Mouse (Mus musculus): ENCODE results near the gene Coa4.

The Coa4 gene

DNA sequence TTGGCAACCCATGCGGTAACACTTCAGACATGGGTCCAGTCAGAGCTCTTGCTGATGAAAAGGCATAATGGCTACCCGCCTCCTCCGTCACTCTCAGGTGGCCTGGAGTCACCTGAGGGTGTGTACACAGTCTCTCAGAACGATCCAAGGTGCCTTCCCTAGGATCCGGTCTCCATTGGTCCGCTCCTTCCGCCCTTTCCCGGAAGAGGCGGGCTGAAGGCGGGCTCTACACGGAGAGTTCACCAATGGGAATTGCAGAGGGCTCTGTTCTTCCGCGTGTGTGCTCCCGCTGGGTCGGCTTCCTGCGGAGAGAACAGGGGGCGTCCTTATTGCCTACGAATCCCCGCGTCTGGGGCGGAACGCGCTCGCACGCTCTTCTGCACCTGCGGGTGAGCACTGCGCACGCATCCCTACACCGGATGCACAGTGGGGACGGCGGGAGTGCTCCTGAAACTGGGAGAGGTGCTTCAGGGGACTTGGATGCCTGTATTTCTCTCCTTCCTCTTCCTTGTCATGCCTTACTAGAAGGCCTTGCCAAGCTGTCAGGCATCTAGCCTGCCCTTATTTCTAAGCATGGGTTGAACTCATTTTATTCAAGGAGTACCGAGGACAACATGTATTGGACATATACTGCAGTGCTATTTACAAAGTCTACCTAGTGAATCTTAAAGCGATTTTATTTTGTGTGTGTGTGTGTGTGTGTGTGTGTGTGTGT lies at the start of gene Coa4:
Coa4 (plus strand) TSS at position 268 of the 715 bp plus-strand sequence.
- in situ Hi-C loops (cut with MboI; ENCODE audit: unreplicated experiment in 2 of 2), result loop anchor here in 1 of 2 experiments (5.0 kb wide), 1 partner anchor 45 kb away; no protein-coding TSS in a partner anchor

GRCm38 (mm10) chr7:100487301-100487700 lies 49.6 kb upstream of the Coa4 start:
- in situ Hi-C loops (cut with MboI; ENCODE audit: unreplicated experiment in 2 of 2), result no loop called here

- in situ Hi-C loops (cut with MboI; ENCODE audit: unreplicated experiment in 2 of 2), result no loop called here
Observed at GRCm38 (mm10) chr7:100488474-100489048, 48.3 kb upstream of the Coa4 start.

- in situ Hi-C loops (cut with MboI; ENCODE audit: unreplicated experiment in 2 of 2), result no loop called here
Observed at GRCm38 (mm10) chr7:100492391-100493116, 44.3 kb upstream of the Coa4 start.

DNA sequence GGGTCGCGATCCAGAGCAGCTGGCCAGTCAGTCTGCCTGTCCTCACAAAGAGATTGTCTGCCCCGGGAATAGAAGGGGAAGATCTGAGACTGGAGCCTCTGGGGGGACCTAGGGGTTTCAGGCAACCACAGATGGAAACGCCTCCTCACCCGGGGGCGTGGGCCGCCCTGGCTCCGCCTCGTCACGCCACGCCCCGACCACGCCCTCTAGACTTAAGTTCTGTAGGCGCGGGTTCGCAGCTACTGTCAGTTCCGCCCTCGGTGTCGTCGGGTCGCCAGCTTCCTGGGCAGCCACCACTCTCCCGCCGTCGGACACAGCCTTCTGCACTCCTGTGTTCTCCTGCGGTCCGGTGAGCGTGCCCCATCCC lies 43.8 kb upstream of the Coa4 start, which contains the start of gene Ucp2:
Ucp2 (plus strand) TSS at position 221 of the 367 bp plus-strand sequence.
- in situ Hi-C loops (cut with MboI; ENCODE audit: unreplicated experiment in 2 of 2), result no loop called here

DNA sequence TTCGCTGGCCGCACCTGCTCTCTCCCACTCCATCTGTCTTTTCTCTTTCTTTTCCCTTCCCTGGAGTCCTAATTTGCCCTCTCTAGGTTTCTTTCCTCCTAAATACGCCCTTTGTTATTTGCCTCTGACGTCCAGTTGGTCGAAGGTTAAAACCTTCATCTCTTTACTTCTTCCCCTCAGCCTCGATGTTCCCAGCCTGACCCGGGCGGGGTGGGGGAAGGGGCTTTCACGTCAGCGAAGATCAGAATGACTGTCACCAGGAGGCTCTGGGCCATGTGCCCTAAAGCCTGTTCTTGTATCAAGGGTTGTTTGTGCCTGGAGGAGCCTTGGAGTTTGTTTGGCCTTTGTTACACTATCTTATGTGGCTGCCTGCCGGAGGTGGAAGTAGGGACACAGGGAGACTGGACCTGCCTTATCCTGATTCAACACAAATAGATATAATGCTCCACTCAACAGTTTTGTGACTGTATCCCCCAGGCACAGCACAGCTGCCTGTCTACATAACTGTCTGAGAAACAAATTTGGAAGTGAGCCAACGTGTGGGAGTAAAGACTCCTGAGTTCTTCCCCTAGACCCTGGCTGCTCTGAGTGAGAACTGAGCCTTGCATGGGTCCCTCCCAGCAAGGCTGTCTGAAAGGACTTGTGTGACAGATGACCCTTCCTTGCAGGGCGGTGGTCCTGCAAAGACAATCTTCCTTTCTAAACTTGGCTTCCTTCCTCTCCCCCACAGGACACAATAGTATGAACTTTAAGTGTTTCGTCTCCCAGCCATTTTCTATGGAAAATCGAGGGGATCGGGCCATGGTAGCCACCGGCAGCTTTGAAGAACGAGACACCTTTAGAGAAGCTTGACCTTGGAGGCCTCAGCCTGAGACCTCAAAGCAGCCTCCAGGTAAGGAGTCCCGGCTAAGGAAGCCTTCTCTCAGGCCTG lies 43.1 kb upstream of the Coa4 start:
- in situ Hi-C loops (cut with MboI; ENCODE audit: unreplicated experiment in 2 of 2), result no loop called here

DNA sequence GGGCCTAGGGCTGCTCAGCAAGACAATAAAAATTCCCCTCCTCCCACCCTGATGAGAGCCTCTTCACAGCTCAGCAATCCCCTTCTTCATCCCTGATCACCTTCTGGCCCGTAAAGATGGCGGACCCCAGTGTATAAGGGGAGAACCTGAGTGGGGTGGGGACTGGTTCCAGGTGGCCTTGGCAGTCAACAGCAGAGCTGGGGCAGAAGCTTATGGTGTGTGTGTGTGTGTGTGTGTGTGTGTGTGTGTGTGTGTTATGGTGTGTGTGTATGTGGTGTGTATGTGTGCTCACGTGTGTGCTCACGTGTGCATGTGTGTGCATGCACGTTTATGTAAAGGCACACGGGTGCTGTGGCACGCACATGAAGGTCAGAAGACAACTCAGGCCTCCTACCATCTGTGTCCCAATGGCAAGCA lies 42.4 kb upstream of the Coa4 start:
- in situ Hi-C loops (cut with MboI; ENCODE audit: unreplicated experiment in 2 of 2), result no loop called here

- in situ Hi-C loops (cut with MboI; ENCODE audit: unreplicated experiment in 2 of 2), result loop anchor here (5.0 kb wide), 4 partner anchors 33 to 68 kb away; no protein-coding TSS in a partner anchor
Observed at GRCm38 (mm10) chr7:100495042-100495441, 41.8 kb upstream of the Coa4 start.

GRCm38 (mm10) chr7:100495581-100496251 lies 41.2 kb upstream of the Coa4 start:
- in situ Hi-C loops (cut with MboI; ENCODE audit: unreplicated experiment in 2 of 2), result loop anchor here (5.0 kb wide), 4 partner anchors 33 to 68 kb away; no protein-coding TSS in a partner anchor

- in situ Hi-C loops (cut with MboI; ENCODE audit: unreplicated experiment in 2 of 2), result loop anchor here (5.0 kb wide), 4 partner anchors 34 to 69 kb away; no protein-coding TSS in a partner anchor
Observed at GRCm38 (mm10) chr7:100496371-100496770, 40.5 kb upstream of the Coa4 start.

DNA sequence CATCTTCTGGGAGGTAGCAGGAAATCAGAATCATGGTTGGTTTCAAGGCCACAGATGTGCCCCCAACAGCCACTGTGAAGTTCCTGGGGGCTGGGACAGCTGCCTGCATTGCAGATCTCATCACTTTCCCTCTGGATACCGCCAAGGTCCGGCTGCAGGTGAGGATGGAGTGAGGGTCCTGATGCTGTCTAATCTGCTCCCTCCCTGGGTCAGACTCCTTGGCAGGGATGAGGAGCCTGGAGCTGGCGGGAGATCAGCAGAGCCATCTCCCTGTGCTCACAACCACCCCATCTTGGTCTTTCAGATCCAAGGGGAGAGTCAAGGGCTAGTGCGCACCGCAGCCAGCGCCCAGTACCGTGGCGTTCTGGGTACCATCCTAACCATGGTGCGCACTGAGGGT lies 40.1 kb upstream of the Coa4 start:
- in situ Hi-C loops (cut with MboI; ENCODE audit: unreplicated experiment in 2 of 2), result loop anchor here (5.0 kb wide), 4 partner anchors 34 to 69 kb away; no protein-coding TSS in a partner anchor

DNA sequence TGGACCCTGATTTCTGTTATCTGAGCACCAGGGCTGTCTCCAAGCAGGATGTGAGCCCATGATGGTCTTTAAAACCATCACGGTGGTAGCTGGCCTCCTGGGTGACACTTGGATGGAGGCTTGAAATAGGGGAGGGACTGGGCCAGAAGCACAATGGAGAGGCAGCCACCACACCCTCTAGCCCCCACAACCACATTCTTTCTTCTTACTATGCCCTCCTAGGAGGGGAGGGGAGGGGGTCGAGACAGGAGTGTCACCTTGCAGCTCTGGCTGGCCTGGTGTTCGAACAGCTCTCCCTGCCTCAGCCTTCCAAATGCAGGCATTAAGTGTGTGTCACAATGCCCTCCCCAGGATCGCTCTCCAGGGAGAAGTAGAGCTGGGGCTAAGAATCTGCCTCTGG lies 39.5 kb upstream of the Coa4 start:
- in situ Hi-C loops (cut with MboI; ENCODE audit: unreplicated experiment in 2 of 2), result loop anchor here (5.0 kb wide), 4 partner anchors 35 to 70 kb away; no protein-coding TSS in a partner anchor

DNA sequence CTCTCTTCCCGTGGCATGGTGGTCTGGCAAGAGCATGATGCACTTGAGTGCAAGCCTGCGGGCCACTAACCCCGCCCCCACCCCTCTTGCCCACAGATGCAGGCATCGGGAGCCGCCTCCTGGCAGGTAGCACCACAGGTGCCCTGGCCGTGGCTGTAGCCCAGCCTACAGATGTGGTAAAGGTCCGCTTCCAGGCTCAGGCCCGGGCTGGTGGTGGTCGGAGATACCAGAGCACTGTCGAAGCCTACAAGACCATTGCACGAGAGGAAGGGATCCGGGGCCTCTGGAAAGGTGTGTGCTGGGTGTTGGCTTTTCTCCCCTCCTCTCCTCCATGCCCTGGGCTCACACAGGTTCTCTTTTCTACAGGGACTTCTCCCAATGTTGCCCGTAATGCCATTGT lies 38.9 kb upstream of the Coa4 start:
- in situ Hi-C loops (cut with MboI; ENCODE audit: unreplicated experiment in 2 of 2), result loop anchor here (5.0 kb wide), 4 partner anchors 36 to 71 kb away; no protein-coding TSS in a partner anchor

GRCm38 (mm10) chr7:100499465-100499864 lies 37.4 kb upstream of the Coa4 start:
- in situ Hi-C loops (cut with MboI; ENCODE audit: unreplicated experiment in 2 of 2), result loop anchor here (5.0 kb wide), 4 partner anchors 37 to 72 kb away; no protein-coding TSS in a partner anchor

- in situ Hi-C loops (cut with MboI; ENCODE audit: unreplicated experiment in 2 of 2), result no loop called here
Observed at GRCm38 (mm10) chr7:100500276-100500977, 36.4 kb upstream of the Coa4 start.

GRCm38 (mm10) chr7:100501027-100501843 lies 35.6 kb upstream of the Coa4 start:
- in situ Hi-C loops (cut with MboI; ENCODE audit: unreplicated experiment in 2 of 2), result no loop called here

GRCm38 (mm10) chr7:100501844-100502373 lies 35.0 kb upstream of the Coa4 start:
- in situ Hi-C loops (cut with MboI; ENCODE audit: unreplicated experiment in 2 of 2), result no loop called here
